22 mouse cellular contexts compared by ENCODE assay signal in the genomic region with DNA sequence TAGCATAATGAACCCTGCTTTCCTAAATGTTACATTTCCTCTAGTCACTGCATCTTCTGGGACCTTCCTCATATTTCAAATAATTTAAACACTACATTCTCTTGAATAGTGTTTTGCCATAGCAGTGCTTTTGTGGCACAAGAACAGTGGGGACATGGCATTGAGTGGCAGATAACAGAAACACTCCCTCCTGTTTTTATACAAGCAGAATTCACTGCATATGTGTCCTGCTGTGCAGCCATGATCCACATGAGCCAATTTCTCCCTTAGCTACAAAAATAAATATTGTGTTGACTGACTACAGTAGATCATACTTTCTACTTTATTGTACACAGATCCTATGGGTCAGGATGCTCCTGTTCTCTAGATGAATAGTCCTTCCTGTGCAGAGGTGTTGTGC.
DNase-seq lines count a peak whose midpoint lies in the region; ATAC-seq and TF ChIP-seq lines count a peak whose summit lies in the region.
"Had no signal": no experiment of that assay in that cellular context is flagged by ENCODE, and none has a peak within 500 bp of the region (broad histone marks: within the 10 kb centered on the region; RNA-seq: fewer than 3 reads in every experiment).

No protein-coding gene starts in this region.

- TF ChIP-seq CTCF in brain, embryonic 14.5 days (IDR thresholded peaks at IDR 0.05; ENCODE audit: borderline replicate concordance, extremely low read depth, insufficient read depth, insufficient read length): no peak

- DNase-seq in cerebellum, postnatal 25 days: peak; percentile 10 to 15
- no peak for DNase-seq in cerebellum, adult 11 months
- no peak for DNase-seq in midbrain, embryonic 14.5 days
- peak; percentile 65 for DNase-seq in brain, embryonic 14.5 days (ENCODE audit: low read depth)
- DNase-seq in kidney, adult 8-10 months: no peak
- DNase-seq: adrenal gland, adult 8-10 months; cerebellum, adult 8-10 months; embryo, embryonic 11 days; heart, postnatal 14 days; kidney, postnatal 25 days; lung, embryonic 14.5 days; lung, postnatal 14 days; thymus, adult 2 months; thymus, postnatal 36 days had no signal

- no peak overlapping the region for H3K9ac ChIP-seq in midbrain, embryonic 13.5 days (replicated peaks)
- H3K9ac ChIP-seq in midbrain, embryonic 14.5 days (replicated peaks; ENCODE audit: low read length): no peak overlapping the region
- no peak overlapping the region for H3K9ac ChIP-seq in neural tube, embryonic 14.5 days (replicated peaks; ENCODE audit: low read depth, low read length)
- H3K9ac ChIP-seq: embryonic facial prominence, embryonic 12.5 days; limb, embryonic 12.5 days; liver, embryonic 15.5 days; lung, embryonic 14.5 days had no signal

- no peaks in the 10 kb centered on the region for H3K4me1 ChIP-seq in midbrain, embryonic 13.5 days (replicated peaks)
- no peaks in the 10 kb centered on the region for H3K4me1 ChIP-seq in midbrain, embryonic 14.5 days (ENCODE audit: control insufficient read depth, insufficient read depth, low read length)
- H3K4me1 ChIP-seq in neural tube, embryonic 14.5 days (ENCODE audit: control insufficient read depth, insufficient read depth, low read length): 0 out of 2 replicates have a peak, but pooled peaks cover 4% of the 10 kb centered on the region
- H3K4me1 ChIP-seq: embryonic facial prominence, embryonic 12.5 days; limb, embryonic 12.5 days; liver, embryonic 15.5 days had no signal

- no peaks in the 10 kb centered on the region for H3K27me3 ChIP-seq in midbrain, embryonic 13.5 days
- H3K27me3 ChIP-seq in midbrain, embryonic 14.5 days (ENCODE audit: control insufficient read depth, insufficient read depth, low read length): no peaks in the 10 kb centered on the region
- H3K27me3 ChIP-seq in neural tube, embryonic 14.5 days (ENCODE audit: control insufficient read depth, insufficient read depth, low read length): no peaks in the 10 kb centered on the region
- H3K27me3 ChIP-seq: embryonic facial prominence, embryonic 12.5 days; limb, embryonic 12.5 days; liver, embryonic 15.5 days had no signal

- no peaks in the 10 kb centered on the region for H3K36me3 ChIP-seq in midbrain, embryonic 13.5 days
- H3K36me3 ChIP-seq in midbrain, embryonic 14.5 days (ENCODE audit: control insufficient read depth, insufficient read depth, low read length): no peaks in the 10 kb centered on the region
- no peaks in the 10 kb centered on the region for H3K36me3 ChIP-seq in neural tube, embryonic 14.5 days (ENCODE audit: control insufficient read depth, insufficient read depth, low read length)
- H3K36me3 ChIP-seq: embryonic facial prominence, embryonic 12.5 days; G1E; limb, embryonic 12.5 days; liver, embryonic 15.5 days had no signal

- ATAC-seq in midbrain, embryonic 13.5 days: no peak
- ATAC-seq in midbrain, embryonic 14.5 days (ENCODE audit: low FRiP score, low TSS enrichment): no peak
- peak; percentile 42; the same call in 1 of the 2 replicates for ATAC-seq in neural tube, embryonic 14.5 days (ENCODE audit: low read depth)
- ATAC-seq: intestine, postnatal 0 days had no signal

- H3K4me3 ChIP-seq in midbrain, embryonic 13.5 days (replicated peaks): no peak overlapping the region
- H3K4me3 ChIP-seq in midbrain, embryonic 14.5 days (replicated peaks; ENCODE audit: low read depth, low read length): no peak overlapping the region
- no peak overlapping the region for H3K4me3 ChIP-seq in neural tube, embryonic 14.5 days (ENCODE audit: low read depth, low read length)
- H3K4me3 ChIP-seq: embryonic facial prominence, embryonic 12.5 days; left cerebral cortex, adult 2 months; limb, embryonic 12.5 days; liver, embryonic 15.5 days had no signal

- no peak overlapping the region for H3K4me2 ChIP-seq in midbrain, embryonic 13.5 days (replicated peaks)
- no peak overlapping the region for H3K4me2 ChIP-seq in midbrain, embryonic 14.5 days (ENCODE audit: low read length)
- no peak overlapping the region for H3K4me2 ChIP-seq in neural tube, embryonic 14.5 days (ENCODE audit: low read depth, low read length)
- H3K4me2 ChIP-seq: embryonic facial prominence, embryonic 12.5 days; limb, embryonic 12.5 days; liver, embryonic 15.5 days; lung, embryonic 14.5 days had no signal

- no peaks in the 10 kb centered on the region for H3K9me3 ChIP-seq in midbrain, embryonic 13.5 days
- H3K9me3 ChIP-seq in midbrain, embryonic 14.5 days (ENCODE audit: control insufficient read depth, low read length): no peaks in the 10 kb centered on the region
- H3K9me3 ChIP-seq in neural tube, embryonic 14.5 days (ENCODE audit: control insufficient read depth, low read length): no peaks in the 10 kb centered on the region
- H3K9me3 ChIP-seq: embryonic facial prominence, embryonic 12.5 days; G1E; limb, embryonic 12.5 days; liver, embryonic 15.5 days had no signal

- peak overlapping the region; percentile 25; the same call in 1 of the 2 replicates for H3K27ac ChIP-seq in midbrain, embryonic 13.5 days
- no peak overlapping the region for H3K27ac ChIP-seq in midbrain, embryonic 14.5 days (replicated peaks; ENCODE audit: low read depth, low read length)
- no peak overlapping the region for H3K27ac ChIP-seq in neural tube, embryonic 14.5 days (ENCODE audit: low read depth, low read length)
- H3K27ac ChIP-seq: embryonic facial prominence, embryonic 12.5 days; left cerebral cortex, adult 2 months; limb, embryonic 12.5 days; liver, embryonic 15.5 days had no signal

- no peak for TF ChIP-seq POLR2A in brain, embryonic 14.5 days (IDR thresholded peaks at IDR 0.05; ENCODE audit: borderline replicate concordance, extremely low read depth, insufficient read depth, insufficient read length, poor library complexity, severe bottlenecking)

Comparison
In these comparisons a context has a peak if more than half of its experiments do, and no peak if none do; other contexts are left out.
1. DNase-seq: peak in cerebellum, postnatal 25 days (2 of 2) and brain, embryonic 14.5 days (single experiment); none in cerebellum, adult 11 months (single experiment), midbrain, embryonic 14.5 days (single experiment) and kidney, adult 8-10 months (0 of 2).